Comparison of ENCODE assay signal across 11 mouse cellular contexts in the genomic region with DNA sequence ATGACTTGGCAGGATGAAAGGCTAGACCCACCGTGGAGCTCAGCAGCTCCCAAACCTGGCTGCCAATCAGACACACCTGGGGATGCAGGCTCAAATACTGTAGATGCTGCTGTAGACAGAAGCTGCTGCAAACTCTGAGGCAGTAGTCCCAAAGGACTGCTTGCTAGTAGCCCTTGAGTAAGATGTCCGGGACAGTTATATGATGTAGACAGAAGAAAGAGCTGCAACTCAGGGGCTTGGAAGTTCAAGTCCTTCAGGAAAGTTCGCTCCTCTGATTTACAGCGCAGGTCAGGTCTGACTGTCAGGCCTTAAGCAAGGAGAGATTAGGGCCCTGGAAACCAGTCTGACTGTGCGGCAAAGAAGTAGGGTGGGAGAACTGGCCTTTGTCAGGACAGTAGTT.
DNase-seq lines count a peak whose midpoint lies in the region; ATAC-seq lines count a peak whose summit lies in the region.
"Had no signal": no experiment of that assay in that cellular context is flagged by ENCODE, and none has a peak within 500 bp of the region (broad histone marks: within the 10 kb centered on the region; RNA-seq: fewer than 3 reads in every experiment).

No protein-coding gene starts in this region.

- peak overlapping the region; percentile 85; the same call in 1 of the 2 replicates for H3K4me3 ChIP-seq in kidney, embryonic 16.5 days (ENCODE audit: low read length)
- no peak overlapping the region for H3K4me3 ChIP-seq in hindbrain, embryonic 16.5 days (ENCODE audit: low read length)
- H3K4me3 ChIP-seq: erythroblast, embryonic 14.5 days had no signal

- DNase-seq in cerebellum, postnatal 10 days = peak; percentile 38 to 45
- no peak for DNase-seq in kidney, adult 11 months
- peak; percentile 38 for DNase-seq in neural tube, embryonic 10.5 days (ENCODE audit: extremely low spot score, low spot score)
- no peak for DNase-seq in spleen, adult 18-20 months
- no peak for DNase-seq in left cerebral cortex, adult 8-10 months (ENCODE audit: low spot score in 2 of 2)
- DNase-seq: cerebellum, adult 8-10 months had no signal

- H3K27me3 ChIP-seq in kidney, embryonic 16.5 days (ENCODE audit: insufficient read depth, low read length) = peaks cover 9% of the 10 kb centered on the region; the same call in 1 of the 2 replicates
- H3K27me3 ChIP-seq in hindbrain, embryonic 16.5 days (replicated peaks; ENCODE audit: control insufficient read depth, insufficient read depth, low read length) = no peaks in the 10 kb centered on the region

- peak overlapping the region; percentile 37; the same call in 1 of the 2 replicates for H3K9ac ChIP-seq in kidney, embryonic 16.5 days (replicated peaks; ENCODE audit: low read length)
- no peak overlapping the region for H3K9ac ChIP-seq in hindbrain, embryonic 16.5 days (ENCODE audit: low read depth, low read length)
- H3K9ac ChIP-seq: liver, embryonic 15.5 days had no signal

- no peaks in the 10 kb centered on the region for H3K36me3 ChIP-seq in kidney, embryonic 16.5 days (ENCODE audit: insufficient read depth, low read length)
- H3K36me3 ChIP-seq in hindbrain, embryonic 16.5 days (ENCODE audit: control insufficient read depth, insufficient read depth, low read length) = no peaks in the 10 kb centered on the region
- H3K36me3 ChIP-seq: liver, embryonic 15.5 days had no signal

- ATAC-seq in cerebellum, adult (ENCODE audit: insufficient number of reproducible peaks, low FRiP score, low TSS enrichment) = no peak
- ATAC-seq in kidney, embryonic 16.5 days (ENCODE audit: low FRiP score, low TSS enrichment) = no peak
- no peak for ATAC-seq in hindbrain, embryonic 16.5 days

- H3K4me2 ChIP-seq in kidney, embryonic 16.5 days (replicated peaks; ENCODE audit: low read depth, low read length) = peak overlapping the region; percentile 95
- peak overlapping the region; percentile 88 for H3K4me2 ChIP-seq in hindbrain, embryonic 16.5 days (ENCODE audit: low read length)

- H3K27ac ChIP-seq in kidney, embryonic 16.5 days (ENCODE audit: low read length) = no peak overlapping the region
- H3K27ac ChIP-seq in hindbrain, embryonic 16.5 days (ENCODE audit: low read depth, low read length) = no peak overlapping the region
- H3K27ac ChIP-seq: liver, embryonic 15.5 days had no signal

- 22% methylated on average over 5 of the region's 5 CpGs for WGBS in kidney, embryonic 16.5 days
- WGBS in hindbrain, embryonic 16.5 days = 14% methylated on average over 5 of the region's 5 CpGs

- no peaks in the 10 kb centered on the region for H3K9me3 ChIP-seq in kidney, embryonic 16.5 days (ENCODE audit: low read length)
- no peaks in the 10 kb centered on the region for H3K9me3 ChIP-seq in hindbrain, embryonic 16.5 days (ENCODE audit: control insufficient read depth, low read length)
- H3K9me3 ChIP-seq: liver, embryonic 15.5 days had no signal

- peaks cover 16% of the 10 kb centered on the region for H3K4me1 ChIP-seq in kidney, embryonic 16.5 days (ENCODE audit: insufficient read depth, low read length)
- H3K4me1 ChIP-seq in hindbrain, embryonic 16.5 days (ENCODE audit: control insufficient read depth, insufficient read depth, low read depth, low read length) = peaks cover 15% of the 10 kb centered on the region

Comparison
In these comparisons a context has a peak if more than half of its experiments do, and no peak if none do; other contexts are left out.
1. DNase-seq: peak in cerebellum, postnatal 10 days (2 of 2) and neural tube, embryonic 10.5 days (single experiment); none in kidney, adult 11 months (single experiment), spleen, adult 18-20 months (0 of 2) and left cerebral cortex, adult 8-10 months (0 of 2).